Mouse (Mus musculus) hindbrain, embryonic 12.5 days (tissue): Measurements from ENCODE around the gene Rhou. TPM values are rescaled to one million over a fixed set of nuclear protein-coding genes. Genes with fewer than 3 reads are reported as not detected.
A peak's percentile ranks its signal among the peaks of the same experiment; 100 is the strongest.
"Not testable (repeated sequence)": the region's sequence is repeated elsewhere in the genome, so short reads cannot be mapped to it uniquely, and the experiment has no call there.

ENCODE experiments used
- ATAC-seq: fragments of 200-750 bp; cut with Nextera tagmentation; 2 replicates; pipeline ENCODE4 v1.8.0; 2017; ENCODE audit warnings: moderate TSS enrichment; ENCODE audit not compliant: low FRiP score
- H3K27ac ChIP-seq: fragments of 300-500 bp; sonication (generic); 2 replicates; pipeline ENCODE4 v1.5.1; 2016; ENCODE audit warnings: mild to moderate bottlenecking
- H3K27me3 ChIP-seq: fragments of 300-500 bp; sonication (generic); 2 replicates; pipeline ENCODE4 v1.6.1; 2016; ENCODE audit warnings: mild to moderate bottlenecking
- H3K36me3 ChIP-seq: fragments of 300-500 bp; sonication (generic); 2 replicates; pipeline ENCODE4 v1.6.1; 2016; ENCODE audit warnings: mild to moderate bottlenecking
- H3K4me1 ChIP-seq: fragments of 300-500 bp; sonication (generic); 2 replicates; pipeline ENCODE4 v1.6.1; 2016
- H3K4me2 ChIP-seq: fragments of 300-500 bp; sonication (generic); replicated peaks from 2 replicates; pipeline ENCODE4 v1.6.1; 2016; ENCODE audit warnings: mild to moderate bottlenecking
- H3K4me3 ChIP-seq: fragments of 300-500 bp; sonication (generic); 2 replicates; pipeline ENCODE4 v1.5.1; 2016; ENCODE audit warnings: mild to moderate bottlenecking
- H3K9ac ChIP-seq: fragments of 300-500 bp; sonication (generic); 2 replicates; pipeline ENCODE4 v1.6.1; 2016; ENCODE audit warnings: mild to moderate bottlenecking, moderate library complexity
- H3K9me3 ChIP-seq: fragments of 300-500 bp; sonication (generic); replicated peaks from 2 replicates; pipeline ENCODE4 v1.6.1; 2016; ENCODE audit warnings: mild to moderate bottlenecking
- WGBS: fragments of 180-500 bp; shearing (Covaris S2); methylation state at CpG from one replicate; pipeline ENCODE4 v1.1.7; 2016; 5-methylcytosine and 5-hydroxymethylcytosine counted together
- polyA plus RNA-seq: library from polyadenylated mRNA; unstranded; fragments of >200 nt; fragmentation: Nextera tagmentation; extraction: Ambion mirVana; gene quantifications from 2 replicates; pipeline ENCODE4 v1.2.1, GENCODE M21; 2016

Rhou gene
- polyA plus RNA-seq, result 11.2 and 11.6 TPM in 2 replicates

DNA sequence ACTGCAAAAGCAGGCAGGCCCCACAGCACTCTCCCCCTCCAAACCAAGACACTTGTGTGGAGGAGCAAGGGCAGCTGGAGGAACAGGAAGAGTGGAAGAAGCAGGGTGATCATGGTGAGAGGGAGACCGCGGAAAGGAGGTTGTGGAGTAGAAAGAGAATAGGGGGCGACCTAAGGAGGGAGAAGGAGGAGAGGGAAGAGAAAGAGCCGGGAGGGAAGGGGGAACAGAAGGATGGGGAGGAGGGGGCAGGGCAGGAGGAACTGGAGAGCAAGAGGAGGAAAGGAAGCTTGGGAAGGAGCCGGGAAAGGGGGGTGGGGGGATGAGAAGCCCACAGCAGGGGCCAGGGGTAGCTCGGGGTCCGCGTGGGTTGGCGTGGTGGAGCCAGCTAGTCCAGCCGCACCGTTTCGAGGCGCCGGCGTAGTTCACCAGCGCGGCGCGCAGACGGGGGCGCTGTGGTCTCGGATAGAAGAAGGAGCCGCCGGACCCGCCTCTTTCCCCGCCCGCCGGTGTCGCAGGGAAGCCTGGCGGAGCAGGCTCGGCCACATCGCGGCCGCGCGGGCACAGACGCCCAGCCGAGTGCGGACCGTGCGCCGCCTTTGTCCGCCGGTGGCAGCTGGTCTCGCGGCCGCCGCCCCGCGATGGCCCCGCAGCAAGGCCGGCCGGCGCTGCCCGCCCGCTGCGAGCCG is at the start of gene Rhou:
Rhou (plus strand) TSS at position 622 of the 686 bp plus-strand sequence.
- H3K4me2 ChIP-seq, result peak within 1 kb of the TSS; percentile 66
- peaks cover 22% of the 10 kb centered on the region for H3K36me3 ChIP-seq
- under 1% methylated on average over 35 of the region's 58 CpGs for WGBS
- peaks cover 14% of the 10 kb centered on the region for H3K4me1 ChIP-seq
- H3K9ac ChIP-seq, result peak within 1 kb of the TSS; percentile 92
- H3K27me3 ChIP-seq, result no peaks in the 10 kb centered on the region
- peak within 1 kb of the TSS; percentile 77 for H3K4me3 ChIP-seq
- peak within 1 kb of the TSS; percentile 92 for H3K27ac ChIP-seq
- H3K9me3 ChIP-seq, result no peaks in the 10 kb centered on the region
- ATAC-seq, result peak; percentile 93

DNA sequence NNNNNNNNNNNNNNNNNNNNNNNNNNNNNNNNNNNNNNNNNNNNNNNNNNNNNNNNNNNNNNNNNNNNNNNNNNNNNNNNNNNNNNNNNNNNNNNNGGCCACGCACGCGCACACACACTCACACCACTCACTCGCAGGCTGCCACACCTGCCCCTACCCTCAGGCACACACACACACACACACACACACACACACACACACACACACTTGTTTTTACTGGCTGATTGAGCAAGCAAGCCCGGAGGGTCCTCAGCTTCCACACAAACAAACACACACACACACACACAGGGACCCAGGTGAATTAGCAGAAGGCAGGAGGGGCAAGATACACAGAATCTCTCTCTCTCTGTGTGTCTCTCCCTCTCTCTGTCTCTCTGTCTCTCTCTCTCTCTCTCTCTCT is 41.1 kb upstream of the Rhou start:
- ATAC-seq, H3K9ac ChIP-seq, H3K4me2 ChIP-seq, H3K36me3 ChIP-seq, H3K9me3 ChIP-seq, H3K4me1 ChIP-seq, H3K27ac ChIP-seq, H3K4me3 ChIP-seq, H3K27me3 ChIP-seq: not testable (repeated sequence)
- no CpG with 5 or more reads among the region's 5 CpGs for WGBS

DNA sequence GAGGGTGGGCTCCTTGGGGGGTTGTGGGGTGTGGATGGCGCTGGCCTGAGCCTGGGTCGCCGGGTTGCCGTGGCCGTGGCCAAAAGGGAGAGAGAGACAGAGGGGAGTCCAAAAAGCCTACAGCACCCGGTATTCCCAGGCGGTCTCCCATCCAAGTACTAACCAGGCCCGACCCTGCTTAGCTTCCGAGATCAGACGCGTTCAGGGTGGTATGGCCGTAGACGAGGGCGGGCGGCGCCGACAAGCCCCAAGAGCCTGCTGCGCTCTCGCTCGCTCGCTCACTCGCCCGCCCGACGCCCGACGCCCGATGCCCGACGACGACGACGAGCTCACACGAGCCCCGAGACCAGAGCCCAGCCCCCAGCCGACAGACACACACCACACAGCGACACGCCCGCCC is 30.2 kb upstream of the Rhou start:
- ATAC-seq, H3K9ac ChIP-seq, H3K4me3 ChIP-seq, H3K27ac ChIP-seq, H3K4me1 ChIP-seq, H3K9me3 ChIP-seq, H3K36me3 ChIP-seq, H3K4me2 ChIP-seq: not testable (repeated sequence)
- no CpG with 5 or more reads among the region's 39 CpGs for WGBS
- H3K27me3 ChIP-seq, result peaks cover 42% of the 10 kb centered on the region

DNA sequence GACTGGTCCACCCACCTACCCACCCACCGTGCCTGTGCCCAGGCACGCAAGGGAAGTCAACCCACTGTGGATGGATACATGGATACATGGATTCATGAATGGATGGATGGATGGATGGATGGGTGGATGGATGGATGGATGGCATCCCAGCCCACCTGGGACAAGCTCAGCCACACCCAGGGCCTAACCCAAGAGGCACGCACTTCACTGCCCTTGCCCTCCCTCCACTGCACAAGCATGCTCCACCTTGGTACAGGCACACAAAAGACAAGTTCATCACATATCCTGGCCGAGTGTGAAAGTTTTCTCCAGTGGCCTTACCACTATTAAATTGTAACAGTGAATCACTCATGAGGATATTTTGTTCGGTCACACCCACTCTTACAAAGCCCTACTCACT is 29.5 kb upstream of the Rhou start:
- Histone ChIP-seq H3K27ac (no peak overlapping the region), H3K9ac (no peak overlapping the region), H3K4me3 (no peak overlapping the region), H3K4me1 (peaks cover 12% of the 10 kb centered on the region), H3K9me3 (no peaks in the 10 kb centered on the region), H3K27me3 (peaks cover 40% of the 10 kb centered on the region), H3K36me3 (no peaks in the 10 kb centered on the region), H3K4me2 (no peak overlapping the region)
- ATAC-seq, result no peak
- WGBS, result 55% methylated on average over 5 of the region's 5 CpGs

DNA sequence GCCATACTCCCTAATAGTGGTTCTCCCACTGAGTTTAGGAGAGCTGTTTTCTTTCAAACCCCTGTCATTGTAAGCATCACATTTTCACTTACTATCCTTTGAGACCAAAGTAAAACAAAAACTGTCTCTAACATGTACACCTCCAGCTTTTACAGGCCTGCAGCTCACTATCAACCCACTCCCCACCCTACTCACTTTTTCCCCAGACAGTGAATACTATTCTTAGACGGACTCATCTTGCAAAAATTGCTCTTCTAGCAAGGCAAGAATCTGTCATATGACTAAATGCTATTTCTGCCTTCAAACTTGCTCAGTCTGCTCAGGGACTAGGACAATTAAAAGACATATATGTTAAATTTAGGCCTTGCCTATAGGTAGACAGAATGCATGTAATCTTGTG is 29.0 kb upstream of the Rhou start:
- H3K27me3 ChIP-seq, result peaks cover 43% of the 10 kb centered on the region

DNA sequence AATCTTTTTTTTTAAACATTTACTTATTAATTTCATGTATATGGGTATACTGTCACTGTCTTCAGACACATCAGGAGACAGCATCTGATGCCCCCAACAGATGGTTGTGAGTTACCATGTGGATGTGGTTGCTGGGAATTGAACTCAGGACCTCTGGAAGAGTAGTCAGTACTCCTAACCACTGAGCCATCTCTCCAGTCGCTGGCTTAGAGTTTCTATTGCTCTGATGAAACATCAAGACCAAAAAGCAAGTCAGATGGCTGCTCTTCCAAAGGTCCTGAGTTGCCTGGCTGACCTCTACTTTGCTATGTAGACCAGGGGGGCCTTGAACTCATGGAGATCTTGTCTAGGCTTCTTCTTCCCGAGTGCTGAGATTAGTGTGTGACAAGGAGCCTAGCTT is 28.0 kb upstream of the Rhou start:
- Histone ChIP-seq H3K36me3 (no peaks in the 10 kb centered on the region), H3K4me1 (peaks cover 14% of the 10 kb centered on the region), H3K4me3 (no peak overlapping the region), H3K27me3 (peaks cover 43% of the 10 kb centered on the region), H3K9ac (no peak overlapping the region), H3K27ac (no peak overlapping the region), H3K4me2 (no peak overlapping the region), H3K9me3 (no peaks in the 10 kb centered on the region)
- WGBS, result 18% methylated on average over 2 of the region's 2 CpGs
- ATAC-seq, result no peak

More for the DNA sequence above, 29.0 kb upstream of the Rhou start:
- no peak overlapping the region for H3K27ac ChIP-seq
- H3K4me2 ChIP-seq, result no peak overlapping the region
- no peak overlapping the region for H3K4me3 ChIP-seq
- H3K9me3 ChIP-seq, result no peaks in the 10 kb centered on the region
- no peak for ATAC-seq
- H3K9ac ChIP-seq, result no peak overlapping the region
- H3K36me3 ChIP-seq, result no peaks in the 10 kb centered on the region
- H3K4me1 ChIP-seq, result peaks cover 14% of the 10 kb centered on the region
- WGBS, result 51% methylated on average over 1 of the region's 1 CpGs

DNA sequence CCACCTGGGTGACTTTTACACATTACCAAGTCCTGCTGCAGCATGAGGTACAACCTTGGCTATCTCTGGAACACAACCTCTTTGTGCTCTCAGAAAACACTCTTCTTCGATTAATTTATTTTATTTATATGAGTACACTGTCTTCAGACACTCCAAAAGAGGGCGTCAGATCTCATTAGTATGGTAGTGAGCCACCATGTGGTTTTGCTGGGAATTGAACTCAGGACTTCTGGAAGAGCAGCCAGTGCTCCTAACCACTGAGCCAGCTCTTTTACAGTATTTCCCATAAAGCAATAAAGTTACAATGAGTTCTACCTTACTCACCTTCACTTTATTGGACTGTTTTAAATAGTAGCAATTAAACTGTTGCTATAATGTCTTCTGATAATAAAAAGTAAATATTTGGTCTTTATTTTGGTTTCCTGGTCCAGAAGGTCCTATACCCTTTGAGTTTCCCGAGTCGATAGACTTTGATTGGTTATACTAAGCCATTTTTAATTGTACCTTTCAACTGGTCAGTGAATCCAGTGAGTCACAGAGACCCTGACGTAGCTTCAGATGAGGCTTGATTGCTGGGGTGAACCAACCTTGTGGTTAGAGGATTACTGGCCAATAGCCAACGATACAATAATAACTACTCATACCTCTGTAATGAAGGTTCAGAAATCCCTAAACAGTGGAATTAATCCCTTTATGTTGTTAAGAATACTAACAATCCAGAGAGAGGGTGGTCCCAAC is 26.1 kb upstream of the Rhou start:
- Histone ChIP-seq H3K36me3 (no peaks in the 10 kb centered on the region), H3K4me1 (peaks cover 14% of the 10 kb centered on the region), H3K27me3 (peaks cover 43% of the 10 kb centered on the region), H3K27ac (no peak overlapping the region), H3K9ac (no peak overlapping the region), H3K9me3 (no peaks in the 10 kb centered on the region), H3K4me3 (no peak overlapping the region), H3K4me2 (no peak overlapping the region)
- WGBS, result 68% methylated on average over 6 of the region's 6 CpGs
- ATAC-seq, result no peak

DNA sequence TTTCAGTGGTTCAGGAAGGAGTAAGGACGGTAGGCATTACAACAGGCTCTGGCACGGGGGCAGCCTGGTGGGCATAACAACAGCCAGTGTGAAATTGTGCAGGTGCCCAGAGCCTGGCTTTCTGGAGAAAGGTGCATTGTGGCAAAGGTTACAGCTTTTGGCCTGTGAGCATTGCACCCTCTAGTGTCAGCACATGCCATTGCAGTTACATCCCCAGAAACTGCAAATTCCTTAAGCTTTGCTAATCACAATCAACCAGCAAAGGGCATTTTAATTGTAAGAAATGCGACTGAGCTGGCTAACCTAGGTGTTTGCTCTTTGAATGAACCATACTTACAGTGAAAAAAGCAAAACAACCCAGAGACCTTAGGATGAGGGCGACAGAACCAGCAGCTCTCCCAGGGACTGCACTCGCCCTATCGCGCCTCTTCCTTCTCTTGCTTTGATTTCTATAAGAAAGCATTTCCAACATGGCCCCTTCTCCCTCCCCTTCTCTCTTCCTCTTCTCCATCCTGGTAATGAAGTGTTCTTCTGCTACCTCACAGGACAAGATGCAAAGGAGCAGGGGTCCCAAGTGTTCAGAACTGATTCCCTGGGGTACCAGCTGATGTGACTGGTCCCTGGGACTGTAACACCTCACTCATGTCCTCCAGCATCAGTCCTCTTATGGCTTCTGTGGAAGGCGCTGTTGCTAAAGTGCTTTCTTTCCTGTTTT is 25.3 kb upstream of the Rhou start:
- Histone ChIP-seq H3K27me3 (peaks cover 43% of the 10 kb centered on the region), H3K9me3 (no peaks in the 10 kb centered on the region), H3K36me3 (no peaks in the 10 kb centered on the region), H3K27ac (no peak overlapping the region), H3K4me2 (peak overlapping the region; percentile 56), H3K9ac (peak overlapping the region; percentile 39; the same call in 1 of the 2 replicates), H3K4me1 (peaks cover 14% of the 10 kb centered on the region), H3K4me3 (peak overlapping the region; percentile 27)
- 6% methylated on average over 8 of the region's 8 CpGs for WGBS
- no peak for ATAC-seq

DNA sequence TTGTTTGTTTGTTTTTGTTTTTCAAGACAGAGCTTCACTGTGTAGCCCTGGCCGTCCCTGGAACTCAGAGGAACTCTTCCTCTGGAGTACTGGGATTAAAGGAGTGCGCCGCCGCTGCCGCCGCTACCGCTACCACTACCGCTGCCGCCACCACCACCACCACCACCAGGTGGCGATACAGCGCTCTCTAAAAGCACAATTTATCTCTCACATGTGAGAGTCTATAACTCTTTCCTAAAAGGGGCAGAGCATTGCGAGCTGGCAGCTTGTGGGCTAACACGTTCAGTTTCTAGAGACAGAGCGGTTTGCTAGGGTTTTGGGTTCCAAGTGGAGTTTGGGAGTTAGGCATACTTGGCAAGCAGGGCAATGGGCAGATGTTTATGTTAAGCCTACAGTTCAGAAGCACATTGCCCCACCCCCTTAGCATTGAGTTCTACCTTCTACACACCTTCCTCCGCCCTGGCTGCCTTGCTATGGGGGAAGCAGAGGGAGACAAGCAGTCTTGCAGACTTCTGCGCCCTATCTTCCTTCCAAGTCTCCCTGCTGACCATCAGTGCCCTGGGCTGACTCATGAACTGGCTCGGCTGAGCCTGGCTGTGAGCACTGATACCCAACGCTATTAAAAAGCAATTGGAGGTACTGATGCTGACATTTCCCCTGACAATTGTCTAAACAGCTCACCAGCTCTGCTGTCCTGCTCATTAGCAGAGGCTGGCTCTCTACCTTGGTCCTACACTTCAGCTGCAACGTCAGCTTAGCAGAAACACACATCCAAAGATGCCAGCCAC is 24.6 kb upstream of the Rhou start:
- Histone ChIP-seq H3K9me3 (no peaks in the 10 kb centered on the region), H3K4me2 (peak overlapping the region; percentile 56), H3K27me3 (peaks cover 42% of the 10 kb centered on the region), H3K27ac (no peak overlapping the region), H3K4me3 (peak overlapping the region; percentile 27), H3K9ac (peak overlapping the region; percentile 39; the same call in 1 of the 2 replicates), H3K36me3 (no peaks in the 10 kb centered on the region), H3K4me1 (peaks cover 14% of the 10 kb centered on the region)
- WGBS, result 12% methylated on average over 19 of the region's 19 CpGs
- ATAC-seq, result no peak

DNA sequence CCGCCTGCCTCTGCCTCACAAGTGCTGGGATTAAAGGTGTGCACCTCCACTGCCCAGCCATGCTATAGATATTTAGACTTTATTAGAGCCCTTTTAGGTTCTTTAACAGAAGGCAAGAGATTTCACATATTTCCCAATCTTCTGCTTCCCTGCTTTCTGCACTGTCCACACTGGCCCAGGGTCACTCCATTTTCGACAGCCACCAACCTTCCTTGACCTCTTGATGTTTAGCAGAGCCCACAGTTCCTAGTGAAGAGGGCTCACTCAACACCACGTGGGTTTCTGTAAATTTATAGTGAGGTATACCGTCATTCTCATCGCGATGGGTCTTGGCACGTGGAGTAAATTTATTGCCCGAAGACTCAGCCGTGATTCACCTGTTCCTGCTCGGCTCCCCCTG is 23.7 kb upstream of the Rhou start:
- H3K4me1 ChIP-seq, result peaks cover 14% of the 10 kb centered on the region
- H3K4me2 ChIP-seq, result peak overlapping the region; percentile 27
- no peaks in the 10 kb centered on the region for H3K36me3 ChIP-seq
- no peak overlapping the region for H3K27ac ChIP-seq
- H3K4me3 ChIP-seq, result no peak overlapping the region
- WGBS, result 50% methylated on average over 10 of the region's 10 CpGs
- H3K9me3 ChIP-seq, result no peaks in the 10 kb centered on the region
- H3K9ac ChIP-seq, result no peak overlapping the region
- H3K27me3 ChIP-seq, result peaks cover 33% of the 10 kb centered on the region
- ATAC-seq, result no peak

DNA sequence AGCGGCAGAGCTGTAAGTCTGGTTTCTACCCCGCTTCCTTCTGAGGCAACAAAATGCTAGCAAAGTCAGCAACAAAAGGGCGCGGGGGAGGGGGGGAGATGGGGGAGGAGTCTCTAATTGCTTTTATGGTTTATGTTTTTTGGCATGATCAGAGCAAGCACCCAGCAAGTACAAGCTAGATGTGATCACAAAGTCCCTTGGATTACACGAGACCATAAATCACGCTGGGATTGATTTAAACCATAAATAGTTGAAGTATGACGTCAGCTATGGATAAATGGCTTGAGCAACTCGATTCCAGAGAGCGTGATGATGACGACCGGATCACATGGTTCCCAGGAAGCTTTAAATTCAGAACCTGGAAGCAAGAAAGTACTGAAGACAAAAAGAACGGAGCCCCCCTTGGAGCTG is 22.9 kb upstream of the Rhou start:
- peaks cover 14% of the 10 kb centered on the region for H3K4me1 ChIP-seq
- no peak overlapping the region for H3K9ac ChIP-seq
- H3K9me3 ChIP-seq, result no peaks in the 10 kb centered on the region
- peak overlapping the region; percentile 18 for H3K4me3 ChIP-seq
- peak overlapping the region; percentile 27 for H3K4me2 ChIP-seq
- no peaks in the 10 kb centered on the region for H3K36me3 ChIP-seq
- peaks cover 25% of the 10 kb centered on the region for H3K27me3 ChIP-seq
- no peak overlapping the region for H3K27ac ChIP-seq
- 27% methylated on average over 12 of the region's 12 CpGs for WGBS
- ATAC-seq, result no peak

DNA sequence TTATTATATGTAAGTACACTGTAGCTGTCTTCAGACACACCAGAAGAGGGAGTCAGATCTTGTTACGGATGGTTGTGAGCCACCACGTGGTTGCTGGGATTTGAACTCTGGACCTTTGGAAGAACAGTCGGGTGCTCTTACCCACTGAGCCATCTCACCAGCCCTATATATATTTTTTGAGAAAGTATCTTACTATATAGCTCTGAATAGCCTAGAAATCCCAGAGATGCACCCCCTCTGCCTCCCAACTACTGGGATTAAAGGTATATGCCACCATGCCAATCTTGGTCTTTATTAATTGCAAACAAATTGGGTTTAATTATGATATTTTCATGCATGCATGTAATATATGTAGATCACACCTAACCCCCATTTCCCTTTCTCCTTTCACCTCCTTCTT is 22.0 kb upstream of the Rhou start:
- H3K27me3 ChIP-seq, result peaks cover 17% of the 10 kb centered on the region
- ATAC-seq, H3K9ac ChIP-seq, H3K4me3 ChIP-seq, H3K27ac ChIP-seq, H3K36me3 ChIP-seq, H3K9me3 ChIP-seq, H3K4me2 ChIP-seq: not testable (repeated sequence)
- 82% methylated on average over 3 of the region's 3 CpGs for WGBS
- peaks cover 14% of the 10 kb centered on the region for H3K4me1 ChIP-seq
